Mouse (Mus musculus): Measurements from ENCODE around the gene Axl.

DNA sequence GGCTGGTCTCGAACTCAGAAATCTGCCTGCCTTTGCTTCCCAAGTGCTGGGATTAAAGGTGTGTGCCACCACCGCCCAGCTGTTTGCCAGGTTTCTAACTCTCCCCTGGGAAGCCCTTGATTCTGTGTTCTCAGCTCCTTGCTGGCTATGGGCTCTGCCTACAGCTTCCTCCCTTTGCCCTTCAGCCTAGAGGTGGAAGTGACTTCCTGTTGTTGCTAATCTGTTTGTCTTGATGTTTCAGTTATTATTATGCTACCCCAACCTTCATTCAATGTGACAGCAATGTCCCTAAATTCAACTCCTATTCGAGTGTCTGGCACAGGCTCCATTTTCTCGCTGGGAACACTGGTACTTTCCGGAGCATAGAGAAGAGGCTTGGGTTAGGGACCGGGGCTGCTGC lies 22.4 kb downstream of the Axl start:
- no peak for TF ChIP-seq CTCF (IDR thresholded peaks at IDR 0.05; ENCODE audit: low read depth, low read length)
- TF ChIP-seq POLR2A (IDR thresholded peaks at IDR 0.05; ENCODE audit: borderline replicate concordance, low read depth, low read length): no peak

Measured in bone marrow macrophage, adult 2 months (primary cell).